Mouse (Mus musculus): Measurements from ENCODE around the gene Lamc2.

The Lamc2 gene

DNA sequence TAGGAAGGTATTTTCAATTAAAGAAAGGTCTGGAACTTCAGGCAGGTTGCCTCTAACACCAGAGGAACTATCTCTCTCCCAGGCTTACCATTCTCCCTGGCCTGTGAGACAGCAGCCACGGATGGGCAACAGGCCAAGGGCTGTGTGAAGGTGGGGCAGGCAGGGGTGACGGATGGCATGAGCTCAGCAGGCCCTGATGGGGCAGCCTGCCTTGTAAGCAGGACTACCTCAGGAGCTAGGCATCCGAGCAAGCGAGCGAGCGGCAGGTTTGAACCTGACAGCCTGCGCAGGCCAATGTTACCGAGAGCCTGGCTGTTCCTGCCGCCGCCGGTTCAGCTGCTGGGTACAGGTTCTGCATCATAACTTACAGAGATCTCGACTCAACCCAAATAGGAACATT lies 11.4 kb downstream of the Lamc2 start:
- peak; percentile 87 for DNase-seq

- DNase-seq: peak; percentile 76
These were observed 13.0 kb downstream of the Lamc2 start for GRCm38 (mm10) chr1:153173276-153173675.

GRCm38 (mm10) chr1:153172291-153172731 lies 13.9 kb downstream of the Lamc2 start:
- peak; percentile 27 for DNase-seq

DNA sequence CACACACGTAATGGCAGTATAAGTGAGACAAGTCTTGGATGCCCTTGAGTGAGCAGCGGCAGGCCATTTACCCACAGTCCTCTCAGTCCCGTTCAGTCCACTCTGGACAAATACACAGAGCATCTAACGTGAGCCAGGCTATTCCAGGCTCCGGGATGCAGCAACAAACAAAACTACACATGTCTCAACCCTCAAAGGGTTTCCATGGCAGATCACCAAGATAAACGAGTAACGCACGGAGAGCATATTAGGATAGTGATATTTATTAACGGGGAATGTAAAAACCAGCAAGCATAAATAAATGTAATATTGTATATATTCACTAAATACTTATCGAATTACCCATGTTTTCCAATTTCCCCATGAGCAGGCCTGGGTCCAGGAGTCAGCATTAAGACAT lies 15.2 kb downstream of the Lamc2 start:
- DNase-seq: no peak

DNA sequence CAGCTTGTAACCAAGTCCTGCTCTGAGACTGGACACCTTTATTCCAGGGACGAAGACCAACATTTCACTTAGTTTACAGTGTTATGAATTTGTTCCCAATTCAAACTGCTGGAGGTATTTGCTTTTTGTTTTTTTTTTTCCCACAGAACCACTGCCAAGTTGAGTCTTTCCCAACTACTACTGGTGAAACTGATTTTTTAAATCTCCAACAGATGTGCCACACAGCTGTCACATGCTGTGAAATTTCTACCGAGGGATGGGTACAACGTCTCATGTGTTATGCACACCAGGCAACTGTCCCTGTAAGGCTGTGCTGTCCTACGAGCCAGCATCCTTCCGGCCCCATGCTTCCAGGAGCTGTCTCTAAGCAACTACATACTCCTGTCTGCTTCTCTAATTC lies 18.0 kb downstream of the Lamc2 start:
- DNase-seq: no peak

GRCm38 (mm10) chr1:153163831-153164230 lies 22.4 kb downstream of the Lamc2 start:
- no peak for DNase-seq

DNA sequence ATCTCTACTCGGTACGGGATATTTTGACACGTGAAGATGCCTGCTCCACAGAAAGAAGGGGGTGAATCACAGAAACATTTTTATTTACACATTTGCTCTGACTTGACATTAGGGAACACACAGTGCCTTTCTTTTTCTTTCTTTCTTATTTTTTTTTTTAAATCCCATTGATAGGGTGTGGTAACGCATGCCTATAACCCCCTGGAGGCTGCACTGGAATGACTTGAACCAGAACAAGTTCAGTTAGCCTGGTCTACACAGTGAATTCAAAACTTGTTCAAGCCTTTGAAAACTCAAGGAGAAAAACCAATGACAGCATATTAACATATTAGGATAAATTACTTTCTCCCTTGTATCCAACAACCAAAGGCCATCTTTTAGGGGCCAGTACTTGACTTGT lies 27.1 kb downstream of the Lamc2 start:
- DNase-seq: no peak

DNA sequence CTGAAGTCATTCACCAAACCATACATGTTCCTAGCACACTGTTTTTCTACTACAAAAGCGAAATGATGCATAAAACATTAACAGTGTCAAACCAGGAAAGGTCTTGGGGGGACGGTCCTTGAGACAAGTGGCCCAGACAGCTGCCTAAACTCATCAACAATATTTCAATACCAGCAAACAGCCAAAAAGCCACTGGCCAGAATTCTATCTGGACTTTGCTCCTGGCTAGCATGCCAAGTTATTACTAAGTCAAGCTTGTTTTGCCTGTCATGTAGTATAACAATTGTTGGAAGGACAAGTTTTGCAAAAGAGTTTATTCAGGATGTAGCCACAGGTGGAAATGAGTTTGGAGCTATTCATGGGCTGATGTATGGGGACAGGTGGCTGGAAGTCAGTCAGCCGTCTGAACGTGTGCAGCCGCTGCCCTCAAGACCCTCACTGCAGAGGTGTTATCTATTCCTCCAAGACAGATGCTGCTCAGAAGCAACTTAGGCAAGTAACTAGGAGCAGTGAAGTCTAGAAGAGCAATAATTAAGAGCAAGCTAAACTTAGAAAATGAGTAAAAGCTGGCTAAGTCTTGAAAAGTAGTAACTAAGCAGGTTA lies 29.1 kb downstream of the Lamc2 start:
- DNase-seq: no peak

GRCm38 (mm10) chr1:153155364-153155763 lies 30.9 kb downstream of the Lamc2 start:
- DNase-seq: no peak

- DNase-seq: peak; percentile 69
These were observed 32.6 kb downstream of the Lamc2 start for GRCm38 (mm10) chr1:153153619-153154137.

GRCm38 (mm10) chr1:153152594-153152993 lies 33.7 kb downstream of the Lamc2 start:
- DNase-seq: peak; percentile 69

DNA sequence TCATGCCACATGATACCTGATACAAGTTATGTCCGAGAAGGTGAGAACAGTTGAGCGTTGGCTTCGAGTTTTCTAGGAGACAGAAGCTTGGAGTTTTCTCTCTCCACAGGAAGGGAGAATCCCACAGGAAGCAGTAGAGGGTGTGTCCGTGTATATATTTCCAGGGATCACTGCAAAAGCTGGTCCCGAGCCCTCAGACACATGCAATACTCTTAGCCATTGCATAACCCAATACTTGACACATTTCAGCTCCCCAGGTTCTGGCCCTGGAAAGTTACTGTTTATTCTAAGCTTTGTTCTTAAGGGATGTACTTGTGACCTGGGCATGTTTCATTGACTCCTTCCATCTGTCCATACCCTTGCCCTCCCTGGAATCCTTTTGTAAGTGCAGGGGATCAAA lies 40.5 kb downstream of the Lamc2 start:
- DNase-seq: no peak

DNA sequence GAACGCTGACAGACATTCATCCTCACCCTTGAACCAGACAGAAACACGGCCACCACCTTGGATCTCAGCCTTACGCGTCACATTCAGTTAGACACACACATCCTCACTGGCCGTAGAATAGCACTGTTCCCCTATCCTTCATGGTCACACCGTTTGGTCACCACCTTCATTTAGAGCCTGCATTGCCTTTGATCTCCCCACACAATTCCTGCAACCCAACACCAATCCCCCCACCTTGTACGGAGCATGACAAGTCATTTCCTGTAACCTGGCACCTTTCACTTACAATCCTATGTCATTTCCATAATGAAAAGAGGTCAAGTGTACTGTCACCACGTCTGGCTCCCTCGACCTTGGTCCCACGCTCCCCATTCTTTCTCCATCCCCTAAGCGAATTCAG lies 42.2 kb downstream of the Lamc2 start:
- no peak for DNase-seq

DNA sequence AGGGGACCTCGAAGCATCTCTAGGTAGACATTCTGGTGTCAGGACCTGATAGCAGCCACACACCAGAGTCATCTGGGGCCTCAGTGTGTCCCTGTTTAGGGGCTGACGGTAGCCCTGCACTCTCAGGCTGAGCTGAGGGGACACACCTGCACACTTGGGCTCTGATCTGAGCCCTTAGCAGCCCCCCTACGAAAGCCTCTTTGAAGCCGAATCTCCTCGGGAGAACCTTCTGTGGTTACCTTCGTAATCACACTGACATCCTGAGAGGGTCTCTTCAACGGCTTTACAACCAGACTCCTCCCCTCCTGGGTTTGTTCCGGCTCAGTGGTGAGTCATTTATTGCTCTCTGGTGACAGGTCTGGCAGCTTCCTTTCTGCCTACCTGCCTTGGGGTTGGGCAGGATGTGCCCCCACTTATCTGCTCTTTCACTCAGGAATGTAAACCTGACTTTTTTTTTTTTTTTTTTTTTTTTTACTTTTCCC lies 45.5 kb downstream of the Lamc2 start:
- DNase-seq: no peak

- no peak for DNase-seq
These were observed 46.0 kb downstream of the Lamc2 start for GRCm38 (mm10) chr1:153140265-153140664.

DNA sequence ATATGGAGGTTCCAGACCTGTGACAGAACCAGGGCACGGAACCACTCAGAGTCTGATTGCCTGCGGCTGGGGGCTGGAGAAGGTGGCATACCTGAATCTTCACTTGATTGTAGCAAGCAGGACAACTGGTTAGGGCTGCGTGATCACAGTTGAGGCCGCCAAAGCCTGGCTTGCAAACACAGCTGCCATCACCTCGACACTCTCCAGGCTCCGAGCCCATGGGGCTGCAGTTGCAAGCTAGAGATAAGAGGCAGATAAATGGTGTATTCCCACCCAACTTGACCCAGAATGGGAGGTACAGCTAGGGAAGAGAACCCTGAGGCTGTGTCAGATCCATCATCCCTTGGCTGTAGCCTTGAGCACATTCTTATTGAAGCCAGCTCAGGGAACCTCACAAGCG lies 46.6 kb downstream of the Lamc2 start:
- DNase-seq: no peak

GRCm38 (mm10) chr1:153138486-153138885 lies 47.8 kb downstream of the Lamc2 start:
- DNase-seq: no peak

- DNase-seq: peak; percentile 56
These were observed 49.6 kb downstream of the Lamc2 start for GRCm38 (mm10) chr1:153136647-153137046.

DNA sequence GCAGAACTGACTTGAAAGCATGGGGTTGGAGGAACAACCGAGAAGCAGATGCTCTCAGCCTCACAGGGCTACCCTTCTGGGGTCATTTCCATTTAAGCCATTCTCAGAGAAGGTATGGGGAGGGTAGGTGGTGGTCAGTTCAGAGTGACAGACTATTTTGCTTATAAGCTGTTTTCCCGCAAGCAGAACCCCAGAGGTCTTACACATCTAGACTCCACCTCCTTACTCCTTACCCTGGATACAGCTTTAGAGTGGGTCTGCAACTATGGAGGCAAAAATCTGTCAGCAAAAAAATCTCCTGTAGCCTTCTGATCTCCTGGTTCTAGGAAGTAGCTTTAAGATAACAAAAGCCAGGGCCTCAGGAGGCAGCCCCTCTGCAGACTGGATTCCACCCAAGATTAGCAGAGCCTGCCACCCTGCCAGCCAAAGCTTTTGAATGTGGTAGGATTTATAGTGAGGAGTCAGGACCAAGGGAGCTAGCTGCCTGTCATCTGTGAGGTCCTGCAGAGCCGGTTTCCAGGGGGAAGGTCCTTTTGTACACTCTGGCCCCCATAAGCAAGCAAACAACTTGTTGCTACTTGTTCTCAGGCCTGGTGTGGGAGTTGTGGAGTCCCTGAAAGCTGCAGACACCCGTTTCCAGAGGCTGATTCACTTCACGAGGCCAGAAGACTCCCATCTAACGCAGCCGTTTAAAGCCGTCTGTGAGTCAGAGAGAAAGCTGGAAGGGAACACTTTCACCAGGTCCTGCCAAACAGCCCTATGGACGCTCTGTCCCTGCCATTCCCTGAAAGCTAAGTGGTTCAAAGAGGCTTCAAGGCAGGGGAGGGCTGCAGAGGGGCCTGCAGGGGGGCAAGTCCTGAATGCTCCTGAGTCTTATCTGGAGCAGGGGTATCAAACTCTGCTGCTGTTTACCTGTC lies 52.1 kb downstream of the Lamc2 start:
- peak; percentile 21 for DNase-seq

DNA sequence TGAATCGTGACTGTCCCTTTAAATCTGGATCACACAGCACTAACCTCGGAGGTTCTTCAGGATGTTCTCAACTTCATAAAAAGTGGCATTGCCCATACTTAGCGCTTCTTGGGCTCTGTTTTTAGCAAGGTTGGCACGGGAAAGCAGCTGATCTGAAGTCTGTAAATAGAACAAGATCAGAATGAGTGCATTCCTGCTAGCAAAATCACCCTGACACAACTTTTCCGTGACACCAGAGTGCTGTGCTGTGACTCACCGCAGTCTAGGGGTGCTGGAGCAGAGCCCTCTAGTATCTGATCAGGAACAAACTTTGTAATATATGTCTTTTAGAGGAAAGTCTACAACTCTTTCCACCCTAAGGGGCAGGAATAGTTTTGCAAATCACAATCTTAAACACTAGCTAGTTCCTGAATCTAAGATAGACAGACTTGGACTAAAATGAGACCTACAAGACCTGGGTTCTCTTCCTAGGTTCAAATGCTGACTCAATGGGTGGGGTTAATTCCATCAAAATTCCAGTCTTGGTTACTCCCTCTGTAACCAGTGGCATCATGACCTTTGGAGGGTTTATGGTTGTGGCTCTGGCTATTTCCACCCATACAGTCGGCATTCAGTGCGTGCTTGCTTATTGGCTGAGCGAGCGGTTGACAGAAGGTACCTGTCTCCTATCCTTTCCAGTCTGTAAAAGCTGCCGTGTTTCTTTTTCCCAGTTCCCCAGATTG lies 56.1 kb downstream of the Lamc2 start:
- no peak for DNase-seq

DNA sequence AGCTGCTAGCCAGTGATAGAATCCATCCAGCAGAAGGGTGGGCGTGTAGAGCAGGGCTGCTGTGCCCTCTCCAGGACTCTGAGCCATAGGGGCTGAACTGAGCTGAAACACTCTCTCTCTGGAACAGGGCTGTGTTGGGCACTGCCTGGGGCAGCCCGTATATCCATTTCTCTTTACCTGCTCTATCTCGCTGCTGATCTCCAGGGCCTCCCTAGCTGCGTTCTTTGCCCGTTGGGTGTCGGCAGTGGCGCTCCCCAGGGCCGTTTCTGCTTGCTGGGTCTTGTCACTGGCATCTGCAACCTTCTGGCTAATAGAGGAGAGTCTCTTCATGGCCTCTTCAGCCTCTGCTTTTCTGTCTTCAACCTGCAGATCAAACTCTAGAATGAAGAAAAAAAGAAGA lies 57.5 kb downstream of the Lamc2 start:
- no peak for DNase-seq

GRCm38 (mm10) chr1:153127622-153128021 lies 58.6 kb downstream of the Lamc2 start:
- no peak for DNase-seq

Data from kidney, postnatal 10 days (tissue).